Mouse (Mus musculus) midbrain, postnatal 0 days (tissue): ENCODE data around the gene Actl6b. TPM values are rescaled to one million over a fixed set of nuclear protein-coding genes. Genes with fewer than 3 reads are reported as not detected.

Source experiments
- ATAC-seq: fragments of 200-750 bp; cut with Nextera tagmentation; 2 replicates; pipeline ENCODE4 v1.8.0; 2017; ENCODE audit warnings: moderate number of reproducible peaks, mild to moderate bottlenecking, moderate TSS enrichment, moderate library complexity; ENCODE audit not compliant: low FRiP score
- DNase-seq: peaks from one replicate; pipeline ENCODE4 v3.0.0-alpha.2; 2015; ENCODE audit warnings: low spot score
- H3K27ac ChIP-seq: fragments of 300-500 bp; sonication (generic); 2 replicates; pipeline ENCODE4 v1.5.1; 2014; ENCODE audit warnings: low read depth, mild to moderate bottlenecking, low read length, mixed read lengths
- H3K27me3 ChIP-seq: fragments of 300-500 bp; sonication (generic); 2 replicates; pipeline ENCODE4 v1.6.1; 2014; ENCODE audit warnings: low read length, control low read depth, mixed read lengths; ENCODE audit not compliant: insufficient read depth
- H3K36me3 ChIP-seq: fragments of 300-500 bp; sonication (generic); 2 replicates; pipeline ENCODE4 v1.6.1; 2014; ENCODE audit warnings: low read length, control low read depth, mixed read lengths; ENCODE audit not compliant: insufficient read depth
- H3K4me1 ChIP-seq: fragments of 300-500 bp; sonication (generic); 2 replicates; pipeline ENCODE4 v1.6.1; 2014; ENCODE audit warnings: mild to moderate bottlenecking, control low read depth, antibody characterized with exemption, low read length, mixed read lengths; ENCODE audit not compliant: insufficient read depth
- H3K4me2 ChIP-seq: fragments of 300-500 bp; sonication (generic); 2 replicates; pipeline ENCODE4 v1.6.1; 2014; ENCODE audit warnings: low read depth, mild to moderate bottlenecking, low read length, mixed read lengths; ENCODE audit not compliant: poor library complexity, severe bottlenecking
- H3K4me3 ChIP-seq: fragments of 300-500 bp; sonication (generic); 2 replicates; pipeline ENCODE4 v1.5.1; 2014; ENCODE audit warnings: low read depth, mild to moderate bottlenecking, low read length, moderate library complexity
- H3K9ac ChIP-seq: fragments of 300-500 bp; sonication (generic); replicated peaks from 2 replicates; pipeline ENCODE4 v1.6.1; 2014; ENCODE audit warnings: mild to moderate bottlenecking, low read length, moderate library complexity, mixed read lengths; ENCODE audit not compliant: poor library complexity, severe bottlenecking
- H3K9me3 ChIP-seq: fragments of 300-500 bp; sonication (generic); 2 replicates; pipeline ENCODE4 v1.6.1; 2016; ENCODE audit warnings: low read length, control low read depth
- CTCF ChIP-seq: IDR thresholded peaks from 2 replicates; pipeline ENCODE4 v1.5.1; 2016; ENCODE audit warnings: antibody characterized with exemption, mild to moderate bottlenecking
- WGBS: fragments of 180-500 bp; shearing (Covaris S2); extraction: QIAGEN DNeasy Blood & Tissue Kit; methylation state at CpG from one replicate; pipeline ENCODE4 v1.1.7; 2014; 5-methylcytosine and 5-hydroxymethylcytosine counted together
- polyA plus RNA-seq: library from polyadenylated mRNA; unstranded; fragments of >200 nt; fragmentation: Nextera tagmentation; extraction: Ambion mirVana; gene quantifications from 2 replicates; pipeline ENCODE4 v1.2.1, GENCODE M21; 2015
- total RNA-seq: library from RNA; depleted of rRNA; stranded (reverse); fragments of >200 nt; gene quantifications from 2 replicates; pipeline ENCODE4 v1.2.3, GENCODE M21; 2014

The Actl6b gene
- total and polyA plus RNA-seq, 2 experiments from 2014 or later, result 248 to 264 TPM

GRCm38 (mm10) chr5:137583670-137584169 is 30.4 kb downstream of the Actl6b start:
- Histone ChIP-seq H3K27ac (peak overlapping the region; percentile 84), H3K4me3 (peak overlapping the region; percentile 34), H3K9me3 (0 out of 2 replicates have a peak, but pooled peaks cover 2% of the 10 kb centered on the region), H3K4me1 (no peaks in the 10 kb centered on the region), H3K4me2 (peak overlapping the region; percentile 53), H3K36me3 (no peaks in the 10 kb centered on the region), H3K9ac (peak overlapping the region; percentile 64), H3K27me3 (no peaks in the 10 kb centered on the region)
- WGBS, result 16% methylated on average over 27 of the region's 27 CpGs
- peak; percentile 89 for DNase-seq
- peak; percentile 62 for TF ChIP-seq CTCF
- peak; percentile 91 for ATAC-seq

DNA sequence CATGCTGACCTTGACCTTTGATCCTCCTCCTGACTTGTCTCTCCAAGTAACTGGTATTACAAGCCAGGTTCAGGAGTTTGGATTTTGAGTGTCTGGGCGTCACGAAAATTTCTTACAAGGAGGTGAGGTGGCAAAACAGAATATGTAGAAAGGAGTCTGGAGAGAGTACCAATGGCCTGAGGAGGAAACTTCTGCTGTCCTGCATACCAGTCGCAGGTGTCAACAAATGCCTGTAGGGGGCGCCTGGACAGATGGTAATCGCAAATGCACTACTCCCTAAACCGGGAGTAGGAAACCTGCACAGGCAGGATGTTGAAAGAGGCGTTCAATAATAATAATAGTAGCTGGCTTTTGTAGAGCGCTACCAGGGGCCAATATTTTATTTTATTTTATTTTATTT is 31.7 kb downstream of the Actl6b start:
- ATAC-seq (no peak), DNase-seq (peak; percentile 70)
- no peaks in the 10 kb centered on the region for H3K4me1 ChIP-seq
- 32% methylated on average over 8 of the region's 8 CpGs for WGBS
- no peaks in the 10 kb centered on the region for H3K36me3 ChIP-seq
- no peak overlapping the region for H3K4me3 ChIP-seq
- no peak overlapping the region for H3K27ac ChIP-seq
- H3K27me3 ChIP-seq, result no peaks in the 10 kb centered on the region
- H3K9me3 ChIP-seq, result 0 out of 2 replicates have a peak, but pooled peaks cover 2% of the 10 kb centered on the region
- no peak overlapping the region for H3K9ac ChIP-seq
- no peak overlapping the region for H3K4me2 ChIP-seq
- peak; percentile 63 for TF ChIP-seq CTCF

GRCm38 (mm10) chr5:137590507-137590906 is 37.2 kb downstream of the Actl6b start:
- Histone ChIP-seq H3K9me3 (0 out of 2 replicates have a peak, but pooled peaks cover 2% of the 10 kb centered on the region), H3K9ac (no peak overlapping the region), H3K36me3 (no peaks in the 10 kb centered on the region), H3K4me1 (no peaks in the 10 kb centered on the region), H3K4me3 (no peak overlapping the region), H3K27ac (no peak overlapping the region), H3K27me3 (no peaks in the 10 kb centered on the region), H3K4me2 (no peak overlapping the region)
- WGBS, result 82% methylated on average over 5 of the region's 5 CpGs
- TF ChIP-seq CTCF, result no peak
- no peak for DNase-seq
- no peak for ATAC-seq

GRCm38 (mm10) chr5:137595921-137596320 is 42.6 kb downstream of the Actl6b start:
- Histone ChIP-seq H3K9ac (no peak overlapping the region), H3K27ac (no peak overlapping the region), H3K9me3 (no peaks in the 10 kb centered on the region), H3K4me1 (peaks cover 10% of the 10 kb centered on the region; the same call in 1 of the 2 replicates), H3K4me3 (no peak overlapping the region), H3K36me3 (0 out of 2 replicates have a peak, but pooled peaks cover 3% of the 10 kb centered on the region), H3K27me3 (no peaks in the 10 kb centered on the region), H3K4me2 (no peak overlapping the region)
- DNase-seq (no peak), ATAC-seq (no peak)
- no peak for TF ChIP-seq CTCF
- 56% methylated on average over 7 of the region's 7 CpGs for WGBS

DNA sequence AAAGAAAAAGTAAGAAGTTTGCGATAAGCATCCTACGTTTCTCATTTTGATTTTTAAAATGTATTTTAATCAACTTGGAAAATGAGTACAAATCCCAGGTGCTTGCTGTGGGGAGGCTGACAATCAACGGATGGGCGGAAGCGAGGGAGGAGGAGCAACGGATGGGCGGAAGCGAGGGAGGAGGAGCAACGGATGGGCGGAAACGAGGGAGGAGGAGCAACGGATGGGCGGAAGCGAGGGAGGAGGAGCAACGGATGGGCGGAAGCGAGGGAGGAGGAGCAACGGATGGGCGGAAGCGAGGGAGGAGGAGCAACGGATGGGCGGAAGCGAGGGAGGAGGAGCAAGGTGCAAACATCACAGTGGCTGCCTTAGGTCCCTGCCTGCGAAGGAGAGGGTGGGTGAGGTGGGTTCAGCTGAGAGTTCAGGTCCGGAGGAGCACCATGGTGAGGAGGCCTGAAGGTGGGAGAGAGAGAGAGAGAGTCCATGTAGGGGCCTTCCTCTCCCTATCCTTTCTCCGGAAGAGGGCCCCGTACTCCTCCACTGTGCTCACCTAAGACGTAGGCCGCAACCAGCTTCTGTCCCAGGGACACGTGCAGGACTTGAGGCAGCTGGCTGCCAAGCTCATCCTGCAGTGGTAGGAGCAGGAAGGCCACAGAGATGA is 43.4 kb downstream of the Actl6b start:
- Histone ChIP-seq H3K9me3 (no peaks in the 10 kb centered on the region), H3K4me1 (peaks cover 10% of the 10 kb centered on the region; the same call in 1 of the 2 replicates), H3K27me3 (no peaks in the 10 kb centered on the region), H3K36me3 (0 out of 2 replicates have a peak, but pooled peaks cover 3% of the 10 kb centered on the region), H3K27ac (no peak overlapping the region), H3K9ac (no peak overlapping the region), H3K4me3 (no peak overlapping the region), H3K4me2 (no peak overlapping the region)
- 42% methylated on average over 19 of the region's 30 CpGs for WGBS
- DNase-seq (no peak), ATAC-seq (no peak)
- TF ChIP-seq CTCF, result no peak

DNA sequence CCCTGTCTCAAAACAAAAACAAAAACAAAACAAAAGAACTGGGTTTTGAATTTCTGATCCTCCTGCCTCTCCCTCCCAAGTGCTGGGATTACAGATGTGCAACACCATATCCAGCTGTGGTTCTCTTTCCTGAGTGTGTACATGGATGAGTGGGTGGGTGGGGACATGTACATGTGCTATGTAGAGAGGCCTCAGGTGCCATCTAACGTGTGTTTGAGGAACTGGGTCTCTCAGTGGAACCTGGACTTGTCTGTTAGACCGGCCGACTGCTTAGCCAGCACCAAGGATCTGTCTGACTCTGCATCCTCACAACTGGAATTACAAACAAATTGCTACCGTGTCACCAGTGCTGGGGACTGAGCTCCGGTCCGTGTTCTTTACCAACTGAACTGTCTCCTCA is 44.3 kb downstream of the Actl6b start:
- WGBS, result 96% methylated on average over 6 of the region's 6 CpGs
- no peak for ATAC-seq

More for the DNA sequence above, 44.3 kb downstream of the Actl6b start:
- Histone ChIP-seq H3K9me3 (no peaks in the 10 kb centered on the region), H3K27ac (no peak overlapping the region), H3K4me2 (no peak overlapping the region), H3K9ac (no peak overlapping the region), H3K36me3 (0 out of 2 replicates have a peak, but pooled peaks cover 3% of the 10 kb centered on the region), H3K4me3 (no peak overlapping the region), H3K4me1 (peaks cover 10% of the 10 kb centered on the region; the same call in 1 of the 2 replicates), H3K27me3 (no peaks in the 10 kb centered on the region)
- no peak for DNase-seq
- TF ChIP-seq CTCF, result no peak
